ENCODE assay signal across 9 mouse cellular contexts in the genomic region with DNA sequence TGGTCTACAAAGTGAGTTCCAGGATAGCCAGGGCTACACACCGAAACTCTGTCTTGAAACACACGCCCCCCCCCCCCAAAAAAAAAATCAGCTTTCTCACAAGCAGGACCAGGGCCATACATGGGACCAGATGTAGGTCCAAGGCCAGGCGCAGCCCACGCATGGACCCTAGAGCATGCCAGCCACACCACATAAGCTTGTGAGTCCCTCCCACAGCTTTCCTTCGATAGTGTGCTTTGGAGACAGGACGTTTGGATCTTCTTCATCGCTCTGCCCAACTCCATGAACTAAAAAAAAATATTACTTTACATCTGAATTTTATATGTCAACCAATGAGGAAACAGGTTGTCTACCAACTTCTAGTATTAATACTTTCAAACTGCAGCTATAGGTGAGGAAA. TPM values are rescaled to one million over a fixed set of nuclear protein-coding genes. Genes with fewer than 3 reads are reported as not detected.
DNase-seq lines count a peak whose midpoint lies in the region; ATAC-seq lines count a peak whose summit lies in the region.
"Had no signal": no experiment of that assay in that cellular context is flagged by ENCODE, and none has a peak within 500 bp of the region (broad histone marks: within the 10 kb centered on the region; RNA-seq: fewer than 3 reads in every experiment).

No protein-coding gene starts in this region.

- DNase-seq in cerebellum, adult 9-11 months: peak; percentile 46
- no peak for DNase-seq in cerebellum, postnatal 10 days
- no peak for DNase-seq in adrenal gland, postnatal 4 days (ENCODE audit: low spot score in 2 of 2)
- no peak for DNase-seq in spleen, adult 12 weeks (ENCODE audit: low spot score)
- DNase-seq: lung, adult 2 months had no signal

- peak overlapping the region; percentile 94 for H3K27ac ChIP-seq in liver, embryonic 12.5 days
- H3K27ac ChIP-seq in stomach, embryonic 16.5 days (ENCODE audit: low read length): peak overlapping the region; percentile 99

- peak overlapping the region; percentile 81; the same call in 1 of the 2 replicates for H3K9ac ChIP-seq in liver, embryonic 12.5 days
- H3K9ac ChIP-seq in stomach, embryonic 16.5 days (ENCODE audit: low read length): no peak overlapping the region

- H3K4me3 ChIP-seq in megakaryocyte, embryonic 14.5 days (replicated peaks): peak overlapping the region; percentile 78
- no peak overlapping the region for H3K4me3 ChIP-seq in liver, embryonic 12.5 days
- H3K4me3 ChIP-seq in stomach, embryonic 16.5 days (replicated peaks; ENCODE audit: low read length): no peak overlapping the region

- H3K9me3 ChIP-seq in megakaryocyte, embryonic 14.5 days: no peaks in the 10 kb centered on the region
- H3K9me3 ChIP-seq in liver, embryonic 12.5 days (replicated peaks): no peaks in the 10 kb centered on the region
- H3K9me3 ChIP-seq in stomach, embryonic 16.5 days (replicated peaks; ENCODE audit: control insufficient read depth, low read length): no peaks in the 10 kb centered on the region

- no peaks in the 10 kb centered on the region for H3K36me3 ChIP-seq in megakaryocyte, embryonic 14.5 days (replicated peaks; ENCODE audit: low read length)
- no peaks in the 10 kb centered on the region for H3K36me3 ChIP-seq in liver, embryonic 12.5 days
- H3K36me3 ChIP-seq in stomach, embryonic 16.5 days (ENCODE audit: control insufficient read depth, insufficient read depth, low read length): no peaks in the 10 kb centered on the region

- ATAC-seq in megakaryocyte, adult 5-6 weeks (ENCODE audit: poor library complexity, severe bottlenecking): no peak
- ATAC-seq in liver, embryonic 12.5 days: no peak
- ATAC-seq in stomach, embryonic 16.5 days (ENCODE audit: insufficient read depth, low FRiP score): no peak

- peaks cover 87% of the 10 kb centered on the region for H3K4me1 ChIP-seq in megakaryocyte, embryonic 14.5 days
- peaks cover 60% of the 10 kb centered on the region for H3K4me1 ChIP-seq in liver, embryonic 12.5 days
- peaks cover 40% of the 10 kb centered on the region for H3K4me1 ChIP-seq in stomach, embryonic 16.5 days (ENCODE audit: control insufficient read depth, insufficient read depth, low read length)

- H3K27me3 ChIP-seq in megakaryocyte, embryonic 14.5 days (replicated peaks): no peaks in the 10 kb centered on the region
- H3K27me3 ChIP-seq in liver, embryonic 12.5 days (replicated peaks): no peaks in the 10 kb centered on the region
- H3K27me3 ChIP-seq in stomach, embryonic 16.5 days (ENCODE audit: control insufficient read depth, insufficient read depth, low read length): no peaks in the 10 kb centered on the region

- 74% methylated on average over 7 of the region's 7 CpGs for WGBS in liver, embryonic 12.5 days (ENCODE audit: insufficient replicate concordance)
- WGBS in stomach, embryonic 16.5 days: 73% methylated on average over 7 of the region's 7 CpGs

- peak overlapping the region; percentile 96; the same call in 1 of the 2 replicates for H3K4me2 ChIP-seq in liver, embryonic 12.5 days
- H3K4me2 ChIP-seq in stomach, embryonic 16.5 days (ENCODE audit: low read depth, low read length): no peak overlapping the region

RNA-seq across cellular contexts. Expression of a gene that starts 7.2 kb away (rescaled TPM):
- polyA plus RNA-seq in megakaryocyte, embryonic 14.5 days (2012; ENCODE audit: insufficient read depth, low replicate concordance): not detected in 2 replicates
- not detected in 2 replicates for total RNA-seq in megakaryocyte, adult 5-6 weeks (2015)
- not detected in 2 replicates for total RNA-seq in megakaryocyte, adult 5-6 weeks (2017)
- not detected in 2 replicates for polyA plus RNA-seq in liver, embryonic 12.5 days (2016; fragmentation: Nextera tagmentation; extraction: Ambion mirVana)
- polyA plus RNA-seq in stomach, embryonic 16.5 days (2015; fragmentation: Nextera tagmentation; extraction: Ambion mirVana): not detected in 2 replicates
- not detected for total RNA-seq in adrenal gland, postnatal 4 days (2021)

RNA-seq across cellular contexts. Expression of a gene that starts 7.3 kb away (rescaled TPM):
- polyA plus RNA-seq in megakaryocyte, embryonic 14.5 days (2012; ENCODE audit: insufficient read depth, low replicate concordance): 2.4 TPM in 1 of 2 replicates, not detected in the other
- not detected in 2 replicates for total RNA-seq in megakaryocyte, adult 5-6 weeks (2015)
- total RNA-seq in megakaryocyte, adult 5-6 weeks (2017): not detected in 2 replicates
- polyA plus RNA-seq in liver, embryonic 12.5 days (2016; fragmentation: Nextera tagmentation; extraction: Ambion mirVana): 0.19 TPM in 1 of 2 replicates, not detected in the other
- polyA plus RNA-seq in stomach, embryonic 16.5 days (2015; fragmentation: Nextera tagmentation; extraction: Ambion mirVana): not detected in 2 replicates
- total RNA-seq in adrenal gland, postnatal 4 days (2021): not detected
